ENCODE assay signal across 9 mouse cellular contexts in genomic region chr16:36784594-36785313, GRCm38 (mm10). TPM values are rescaled to one million over a fixed set of nuclear protein-coding genes. Genes with fewer than 3 reads are reported as not detected.
DNase-seq lines count a peak whose midpoint lies in the region; ATAC-seq lines count a peak whose summit lies in the region.
"Had no signal": no experiment of that assay in that cellular context is flagged by ENCODE, and none has a peak within 500 bp of the region (broad histone marks: within the 10 kb centered on the region; RNA-seq: fewer than 3 reads in every experiment).

Gene Slc15a2 (minus strand): TSS chr16:36784962.

- no peak within 1 kb of the TSS for H3K27ac ChIP-seq in embryonic facial prominence, embryonic 13.5 days
- H3K27ac ChIP-seq in embryonic facial prominence, embryonic 10.5 days (replicated peaks): no peak within 1 kb of the TSS
- no peak within 1 kb of the TSS for H3K27ac ChIP-seq in heart, embryonic 16.5 days (ENCODE audit: low read length)
- H3K27ac ChIP-seq in midbrain, embryonic 15.5 days: peak within 1 kb of the TSS; percentile 45

- no peaks in the 10 kb centered on the region for H3K9me3 ChIP-seq in embryonic facial prominence, embryonic 13.5 days
- H3K9me3 ChIP-seq in embryonic facial prominence, embryonic 10.5 days: no peaks in the 10 kb centered on the region
- H3K9me3 ChIP-seq in heart, embryonic 16.5 days (replicated peaks; ENCODE audit: control insufficient read depth, low read length): no peaks in the 10 kb centered on the region
- H3K9me3 ChIP-seq in midbrain, embryonic 15.5 days: no peaks in the 10 kb centered on the region

- H3K4me1 ChIP-seq in embryonic facial prominence, embryonic 13.5 days: no peaks in the 10 kb centered on the region
- H3K4me1 ChIP-seq in embryonic facial prominence, embryonic 10.5 days: 0 out of 2 replicates have a peak, but pooled peaks cover 4% of the 10 kb centered on the region
- no peaks in the 10 kb centered on the region for H3K4me1 ChIP-seq in heart, embryonic 16.5 days (ENCODE audit: control insufficient read depth, insufficient read depth, low read length)
- no peaks in the 10 kb centered on the region for H3K4me1 ChIP-seq in midbrain, embryonic 15.5 days

- H3K4me3 ChIP-seq in embryonic facial prominence, embryonic 13.5 days: 0 out of 2 replicates have a peak within 1 kb of the TSS, but pooled peaks have one; percentile 9
- H3K4me3 ChIP-seq in embryonic facial prominence, embryonic 10.5 days: no peak within 1 kb of the TSS
- no peak within 1 kb of the TSS for H3K4me3 ChIP-seq in heart, embryonic 16.5 days (ENCODE audit: low read length)
- peak within 1 kb of the TSS; percentile 15 for H3K4me3 ChIP-seq in midbrain, embryonic 15.5 days
- H3K4me3 ChIP-seq: erythroblast, embryonic 14.5 days had no signal

- H3K4me2 ChIP-seq in embryonic facial prominence, embryonic 13.5 days: peak within 1 kb of the TSS; percentile 29
- H3K4me2 ChIP-seq in heart, embryonic 16.5 days (ENCODE audit: low read depth, low read length): peak within 1 kb of the TSS; percentile 5; the same call in 1 of the 2 replicates
- H3K4me2 ChIP-seq in midbrain, embryonic 15.5 days: no peak within 1 kb of the TSS

- DNase-seq in embryonic facial prominence, embryonic 10.5 days (ENCODE audit: low spot score): no peak
- DNase-seq in Muller cell, postnatal 12 days (ENCODE audit: inconsistent ontology term): peak; percentile 64
- DNase-seq in layer of hippocampus, adult 11-12 months (ENCODE audit: low spot score): peak; percentile 20
- no peak for DNase-seq in embryo, embryonic 10 days (ENCODE audit: low spot score)
- DNase-seq in gastrocnemius, adult 8-10 months (ENCODE audit: low spot score in 2 of 2): no peak

- H3K9ac ChIP-seq in embryonic facial prominence, embryonic 13.5 days: no peak within 1 kb of the TSS
- H3K9ac ChIP-seq in heart, embryonic 16.5 days (ENCODE audit: low read length): no peak within 1 kb of the TSS
- H3K9ac ChIP-seq in midbrain, embryonic 15.5 days: 0 out of 2 replicates have a peak within 1 kb of the TSS, but pooled peaks have one; percentile 6

- no peaks in the 10 kb centered on the region for H3K36me3 ChIP-seq in embryonic facial prominence, embryonic 13.5 days
- no peaks in the 10 kb centered on the region for H3K36me3 ChIP-seq in embryonic facial prominence, embryonic 10.5 days (replicated peaks)
- H3K36me3 ChIP-seq in heart, embryonic 16.5 days (ENCODE audit: control insufficient read depth, insufficient read depth): no peaks in the 10 kb centered on the region
- H3K36me3 ChIP-seq in midbrain, embryonic 15.5 days (replicated peaks): no peaks in the 10 kb centered on the region

- no peaks in the 10 kb centered on the region for H3K27me3 ChIP-seq in embryonic facial prominence, embryonic 13.5 days
- H3K27me3 ChIP-seq in embryonic facial prominence, embryonic 10.5 days (replicated peaks; ENCODE audit: low read depth, poor library complexity, severe bottlenecking): no peaks in the 10 kb centered on the region
- H3K27me3 ChIP-seq in heart, embryonic 16.5 days (ENCODE audit: control insufficient read depth, insufficient read depth, low read length): no peaks in the 10 kb centered on the region
- no peaks in the 10 kb centered on the region for H3K27me3 ChIP-seq in midbrain, embryonic 15.5 days (replicated peaks)

- WGBS in embryonic facial prominence, embryonic 13.5 days: 59% methylated on average over 10 of the region's 10 CpGs
- 70% methylated on average over 10 of the region's 10 CpGs for WGBS in embryonic facial prominence, embryonic 10.5 days
- WGBS in heart, embryonic 16.5 days: 53% methylated on average over 10 of the region's 10 CpGs
- WGBS in midbrain, embryonic 15.5 days: 68% methylated on average over 10 of the region's 10 CpGs

- ATAC-seq in embryonic facial prominence, embryonic 13.5 days (ENCODE audit: insufficient number of reproducible peaks, insufficient read depth, low FRiP score, low TSS enrichment, low read depth): no peak
- ATAC-seq in heart, embryonic 16.5 days (replicated peaks; ENCODE audit: extremely low read depth, insufficient read depth, low FRiP score): no peak
- peak; percentile 80 for ATAC-seq in midbrain, embryonic 15.5 days (replicated peaks)

RNA-seq across cellular contexts. Expression of gene Slc15a2, which starts in this region (rescaled TPM):
- polyA plus RNA-seq in embryonic facial prominence, embryonic 13.5 days (2015; fragmentation: Nextera tagmentation; extraction: Ambion mirVana): 5.2 and 9.6 TPM in 2 replicates
- 2.0 and 3.0 TPM in 2 replicates for polyA plus RNA-seq in embryonic facial prominence, embryonic 10.5 days (2016; fragmentation: Nextera tagmentation; extraction: Ambion mirVana)
- 1.8 and 4.8 TPM in 2 replicates for polyA plus RNA-seq in heart, embryonic 16.5 days (2015; fragmentation: Nextera tagmentation; extraction: Ambion mirVana)
- 10.5 and 12.4 TPM in 2 replicates for polyA plus RNA-seq in midbrain, embryonic 15.5 days (2015; fragmentation: Nextera tagmentation; extraction: Ambion mirVana)
- total RNA-seq in gastrocnemius, adult 8-10 months (2022): 1 to 10 TPM in 2 of 4 experiments, under 1 TPM in 2; 0.51 to 2.5 (median 1.5) TPM
- polyA plus RNA-seq: erythroblast, embryonic 14.5 days had no signal

Comparison
In these comparisons a context has a peak if more than half of its experiments do, and no peak if none do; other contexts are left out.
1. H3K4me3 ChIP-seq: peak in embryonic facial prominence, embryonic 13.5 days (single experiment) and midbrain, embryonic 15.5 days (single experiment); none in embryonic facial prominence, embryonic 10.5 days (single experiment) and heart, embryonic 16.5 days (single experiment).
2. DNase-seq: peak in Muller cell, postnatal 12 days (single experiment) and layer of hippocampus, adult 11-12 months (single experiment); none in embryonic facial prominence, embryonic 10.5 days (single experiment), embryo, embryonic 10 days (single experiment) and gastrocnemius, adult 8-10 months (0 of 2).